Mouse (Mus musculus) testis, postnatal 14 days (tissue): Measurements from ENCODE around the gene Chad.

Experiments
- DNase-seq: peaks from one replicate; pipeline ENCODE4 v3.0.0; 2021; ENCODE audit warnings: low spot score

Chad gene

GRCm38 (mm10) chr11:94566534-94566933 is 1.7 kb downstream of the Chad start:
- DNase-seq, result no peak

- no peak for DNase-seq
Measured at GRCm38 (mm10) chr11:94567326-94567725, 2.5 kb downstream of the Chad start.

- DNase-seq, result no peak
Measured at GRCm38 (mm10) chr11:94570612-94571011, 5.8 kb downstream of the Chad start.

- no peak for DNase-seq
Measured at GRCm38 (mm10) chr11:94571850-94572249, 7.0 kb downstream of the Chad start.

GRCm38 (mm10) chr11:94574560-94574959 is 9.7 kb downstream of the Chad start:
- DNase-seq, result no peak

GRCm38 (mm10) chr11:94575036-94575435 is 10.2 kb downstream of the Chad start:
- DNase-seq, result no peak

GRCm38 (mm10) chr11:94576361-94576760 is 11.5 kb downstream of the Chad start:
- DNase-seq, result no peak

GRCm38 (mm10) chr11:94580111-94580740 is 15.4 kb downstream of the Chad start:
- no peak for DNase-seq

GRCm38 (mm10) chr11:94585091-94585490 is 20.2 kb downstream of the Chad start:
- no peak for DNase-seq

GRCm38 (mm10) chr11:94587511-94587910 is 22.7 kb downstream of the Chad start:
- DNase-seq, result no peak

- no peak for DNase-seq
Measured at GRCm38 (mm10) chr11:94596311-94596852, 31.5 kb downstream of the Chad start.

- no peak for DNase-seq
Measured at GRCm38 (mm10) chr11:94597319-94597718, 32.5 kb downstream of the Chad start.

- DNase-seq, result peak; percentile 48
Measured at GRCm38 (mm10) chr11:94598437-94599120, 33.7 kb downstream of the Chad start.

GRCm38 (mm10) chr11:94600447-94600846 is 35.6 kb downstream of the Chad start:
- no peak for DNase-seq

GRCm38 (mm10) chr11:94601321-94602281 is 36.8 kb downstream of the Chad start, which contains the start of gene Acsf2:
Gene Acsf2, minus strand, starts transcription at chr11:94601871.
- DNase-seq, result peak; percentile 71

- no peak for DNase-seq
Measured at GRCm38 (mm10) chr11:94602356-94602955, 37.6 kb downstream of the Chad start.

GRCm38 (mm10) chr11:94610744-94611740 is 46.2 kb downstream of the Chad start:
- DNase-seq, result no peak

GRCm38 (mm10) chr11:94614603-94615002 is 49.8 kb downstream of the Chad start:
- DNase-seq, result no peak

GRCm38 (mm10) chr11:94615494-94615893 is 50.6 kb downstream of the Chad start:
- DNase-seq, result peak; percentile 60

GRCm38 (mm10) chr11:94617646-94618045 is 52.8 kb downstream of the Chad start:
- no peak for DNase-seq
